Mouse (Mus musculus) small intestine, adult 2 months (tissue): ENCODE data around the gene Tmem220. TPM values are rescaled to one million over a fixed set of nuclear protein-coding genes. Genes with fewer than 3 reads are reported as not detected.

Experiments
- H3K27ac ChIP-seq: fragments of 200-500 bp; 2 replicates; pipeline ENCODE4 v1.5.1; 2012; ENCODE audit warnings: low read depth, low read length, control low read depth, inconsistent platforms; ENCODE audit not compliant: insufficient read depth
- H3K27me3 ChIP-seq: fragments of 200-500 bp; 2 replicates; pipeline ENCODE4 v1.6.1; 2012; ENCODE audit warnings: mild to moderate bottlenecking, moderate library complexity, low read length, inconsistent platforms; ENCODE audit not compliant: control insufficient read depth, insufficient read depth
- H3K36me3 ChIP-seq: fragments of 200-500 bp; 2 replicates; pipeline ENCODE4 v1.6.1; 2012; ENCODE audit warnings: mild to moderate bottlenecking, low read length, control low read depth, inconsistent platforms; ENCODE audit not compliant: control insufficient read depth, insufficient read depth
- H3K4me1 ChIP-seq: fragments of 200-500 bp; 2 replicates; pipeline ENCODE4 v1.6.1; 2012; ENCODE audit warnings: low read length, inconsistent platforms, mixed read lengths; ENCODE audit not compliant: control insufficient read depth, insufficient read depth, insufficient read length
- H3K4me3 ChIP-seq: fragments of 200-500 bp; 2 replicates; pipeline ENCODE4 v1.5.1; 2012; ENCODE audit warnings: low read depth, mild to moderate bottlenecking, control low read depth, inconsistent platforms, low read length, moderate library complexity
- CTCF ChIP-seq: fragments of 200-500 bp; IDR thresholded peaks from 2 replicates; pipeline ENCODE4 v1.5.1; 2012; ENCODE audit warnings: low read depth, mild to moderate bottlenecking, control low read depth, inconsistent platforms, low read length, moderate library complexity, mixed read lengths; ENCODE audit not compliant: insufficient replicate concordance, insufficient read length; ENCODE audit errors: extremely low read depth
- POLR2A ChIP-seq: fragments of 200-500 bp; IDR thresholded peaks from 2 replicates; pipeline ENCODE4 v1.6.1; 2012; ENCODE audit warnings: low read depth, mild to moderate bottlenecking, control low read depth, inconsistent platforms, low read length, moderate library complexity
- WGBS: fragments of 180-500 bp; shearing (Covaris S2); methylation state at CpG from one replicate; pipeline ENCODE4 v1.1.7; 2018; 5-methylcytosine and 5-hydroxymethylcytosine counted together
- polyA plus RNA-seq: library from polyadenylated mRNA; depleted of rRNA; stranded (reverse); fragments of >200 nt; gene quantifications from 2 replicates; pipeline ENCODE4 v1.2.3, GENCODE M21; 2012; rRNA removed

The Tmem220 gene
- polyA plus RNA-seq, 1 experiment: 3.6 TPM

GRCm38 (mm10) chr11:67082793-67083192 lies 57.8 kb downstream of the Tmem220 start:
- H3K36me3 ChIP-seq: no peaks in the 10 kb centered on the region
- H3K4me3 ChIP-seq: no peak overlapping the region
- no peak overlapping the region for H3K27ac ChIP-seq
- 0 out of 2 replicates have a peak, but pooled peaks cover 1% of the 10 kb centered on the region for H3K4me1 ChIP-seq
- H3K27me3 ChIP-seq: no peaks in the 10 kb centered on the region
- WGBS: 78% methylated on average over 13 of the region's 13 CpGs
- TF ChIP-seq CTCF (no peak), POLR2A (no peak)

DNA sequence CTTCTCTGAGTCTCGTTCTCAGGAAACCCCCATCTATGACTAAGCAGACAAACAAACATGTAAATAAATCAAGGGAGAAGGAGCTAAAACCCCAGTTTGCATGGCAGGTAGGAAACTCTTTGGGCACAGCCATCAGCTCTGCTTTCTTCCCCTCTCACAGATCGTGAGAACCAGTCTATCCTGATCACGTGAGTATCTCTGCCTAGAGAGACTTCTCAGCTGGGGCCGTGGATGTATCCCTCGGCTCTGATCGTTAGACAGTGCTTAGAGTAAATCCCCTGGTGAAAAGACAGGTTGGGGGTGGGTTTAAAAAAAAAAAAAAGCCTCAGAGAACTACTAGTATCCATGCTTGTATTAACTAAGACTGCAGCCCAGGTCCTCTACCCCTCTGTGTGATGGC lies 58.3 kb downstream of the Tmem220 start:
- no peak overlapping the region for H3K4me3 ChIP-seq
- WGBS: 67% methylated on average over 6 of the region's 6 CpGs
- H3K27ac ChIP-seq: no peak overlapping the region
- 0 out of 2 replicates have a peak, but pooled peaks cover 1% of the 10 kb centered on the region for H3K4me1 ChIP-seq
- TF ChIP-seq POLR2A (no peak), CTCF (no peak)
- H3K27me3 ChIP-seq: no peaks in the 10 kb centered on the region
- no peaks in the 10 kb centered on the region for H3K36me3 ChIP-seq

GRCm38 (mm10) chr11:67083712-67084340 lies 58.9 kb downstream of the Tmem220 start:
- TF ChIP-seq CTCF (no peak), POLR2A (no peak)
- H3K36me3 ChIP-seq: no peaks in the 10 kb centered on the region
- 0 out of 2 replicates have a peak, but pooled peaks cover 1% of the 10 kb centered on the region for H3K4me1 ChIP-seq
- H3K27ac ChIP-seq: no peak overlapping the region
- H3K27me3 ChIP-seq: no peaks in the 10 kb centered on the region
- WGBS: 45% methylated on average over 32 of the region's 32 CpGs
- no peak overlapping the region for H3K4me3 ChIP-seq

Other genes starting within 250 kb of the Tmem220 start
- 0.98 TPM in 2 replicates for gene Pirt, start 113.2 kb upstream of the Tmem220 start, polyA plus RNA-seq
- gene Tmem238l, start 68.5 kb upstream of the Tmem220 start, polyA plus RNA-seq: 69.2 and 269 TPM in 2 replicates
- 5.2 and 18.2 TPM in 2 replicates for gene Adprm, start 27.4 kb downstream of the Tmem220 start, polyA plus RNA-seq
- gene Sco1, start 27.5 kb downstream of the Tmem220 start, polyA plus RNA-seq: 5.6 and 10.7 TPM in 2 replicates
- 0.01 and 0.06 TPM in 2 replicates for gene Myh3, start 53.1 kb downstream of the Tmem220 start, polyA plus RNA-seq
- not detected in 2 replicates for gene Myh2, start 145.9 kb downstream of the Tmem220 start, polyA plus RNA-seq
- gene Myh1, start 174.9 kb downstream of the Tmem220 start, polyA plus RNA-seq: not detected in 2 replicates
- gene Myh4, start 212.9 kb downstream of the Tmem220 start, polyA plus RNA-seq: not detected in 2 replicates